Mouse (Mus musculus): ENCODE results near the gene Olfr923. TPM values are rescaled to one million over a fixed set of nuclear protein-coding genes. Genes with fewer than 3 reads are reported as not detected.
"Not testable (repeated sequence)": the region's sequence is repeated elsewhere in the genome, so short reads cannot be mapped to it uniquely, and the experiment has no call there.

Gene Olfr923
- total RNA-seq (2021): not detected
- polyA plus RNA-seq (2012; rRNA removed): not detected in 2 replicates
- long read RNA-seq: 0 reads

GRCm38 (mm10) chr9:38826245-38826644, at the start of gene Olfr923:
TSS of gene Olfr923 (plus strand) at chr9:38826545.
- no peak for DNase-seq

DNA sequence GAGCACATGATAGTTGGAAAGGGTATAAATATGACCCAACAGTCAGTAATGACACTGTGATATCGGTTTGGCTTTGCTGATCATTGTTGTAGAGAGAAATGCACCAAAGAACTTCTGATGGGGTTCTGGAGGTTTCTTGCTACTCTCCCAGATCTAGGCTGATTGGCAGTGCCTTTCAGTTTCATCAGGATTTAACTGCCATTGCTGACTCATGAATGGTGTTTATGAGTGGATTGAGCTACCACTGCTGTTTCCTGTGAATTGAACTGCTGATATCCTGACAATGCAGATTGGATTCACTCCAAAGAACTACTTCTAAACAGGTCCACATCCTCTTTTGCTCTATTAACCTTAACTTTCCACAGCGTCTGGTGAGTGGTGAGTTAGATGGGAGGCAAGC, 33.7 kb upstream of the Olfr923 start:
- no peak for DNase-seq

DNA sequence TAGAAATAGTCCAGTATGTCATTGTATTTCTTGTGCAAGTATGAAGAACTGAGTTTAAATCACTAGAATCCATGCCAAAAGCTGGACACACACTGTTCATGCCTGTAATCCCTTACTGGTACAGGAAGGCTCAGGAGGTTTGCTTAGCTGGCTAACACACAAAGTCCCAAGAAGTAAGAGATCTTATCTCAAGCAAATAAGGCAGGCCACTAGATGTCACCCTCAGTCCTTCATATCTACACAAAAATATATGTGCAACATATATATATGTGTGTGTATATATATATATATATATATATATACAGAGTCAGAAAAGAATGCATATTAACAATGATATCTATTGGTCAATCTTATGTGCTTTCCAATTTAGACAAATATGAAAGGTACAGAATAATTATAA, 20.6 kb upstream of the Olfr923 start:
- DNase-seq: no peak

DNA sequence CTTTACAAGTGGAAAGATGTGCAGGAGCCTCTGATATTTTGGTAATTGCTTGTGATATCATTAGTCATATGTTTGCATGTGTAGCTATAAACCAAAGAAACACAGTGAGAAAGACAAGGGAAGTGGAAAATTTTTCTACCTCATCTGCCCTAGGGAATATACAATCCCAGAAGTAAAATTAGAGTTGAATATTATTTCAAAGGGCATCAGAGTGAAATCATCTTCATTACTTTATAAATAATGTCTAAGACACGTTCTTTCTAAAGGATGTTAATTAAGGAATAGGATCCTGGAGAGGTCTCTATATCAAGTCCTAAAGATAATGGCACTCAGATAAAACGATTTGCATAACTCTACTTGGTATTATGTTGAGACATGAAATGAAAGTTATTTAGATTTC, 12.0 kb upstream of the Olfr923 start, which contains the start of gene Olfr922:
Olfr922 (plus strand) TSS at position 301 of the 400 bp plus-strand sequence.
- DNase-seq: no peak

- no peak for DNase-seq
Measured at GRCm38 (mm10) chr9:38815458-38815986, 10.8 kb upstream of the Olfr923 start.

DNA sequence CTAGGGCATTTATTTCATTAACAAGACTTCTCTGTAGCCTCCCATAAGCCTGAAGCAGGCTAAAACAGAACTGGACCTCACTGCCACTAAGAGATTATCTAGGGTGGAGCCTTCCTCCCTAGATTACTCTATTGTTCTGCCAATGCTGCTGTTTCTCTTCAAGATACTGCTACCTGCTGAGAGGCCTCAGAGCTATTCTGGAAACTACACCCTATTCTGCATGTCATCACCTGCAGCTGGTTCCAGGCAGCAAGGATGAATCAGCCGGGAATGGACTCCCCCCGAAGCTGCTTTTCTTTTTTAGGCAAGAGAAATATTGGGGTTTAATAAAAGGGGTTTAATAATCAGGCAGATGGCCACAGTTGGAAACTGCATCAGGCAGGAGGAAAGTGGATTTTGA, 6.7 kb downstream of the Olfr923 start:
- DNase-seq: no peak

GRCm38 (mm10) chr9:38844149-38844548, 17.8 kb downstream of the Olfr923 start, which contains the start of gene Olfr924:
TSS of gene Olfr924 (plus strand) at chr9:38844449.
- no peak for DNase-seq

DNA sequence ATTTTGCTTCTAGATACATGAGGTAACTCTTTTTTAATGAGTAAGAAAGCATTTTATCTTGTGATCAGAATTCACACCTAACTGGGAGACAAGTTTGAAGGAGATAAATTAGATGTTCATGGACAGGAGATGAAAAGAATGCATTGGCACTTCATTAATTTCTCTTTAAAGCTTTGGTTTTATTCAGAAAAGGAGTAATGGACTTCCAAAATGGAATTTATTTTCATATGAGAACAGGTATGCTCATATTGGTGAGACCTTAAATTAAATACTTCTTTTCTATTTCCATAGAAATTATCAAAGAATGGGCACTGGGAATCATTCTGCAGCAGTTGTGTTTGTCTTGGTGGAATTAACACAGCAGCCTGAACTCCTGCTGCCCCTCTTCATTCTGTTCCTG, 28.4 kb downstream of the Olfr923 start, which contains the start of gene Olfr26:
Olfr26 (plus strand) TSS at position 301 of the 400 bp plus-strand sequence.
- DNase-seq: no peak

DNA sequence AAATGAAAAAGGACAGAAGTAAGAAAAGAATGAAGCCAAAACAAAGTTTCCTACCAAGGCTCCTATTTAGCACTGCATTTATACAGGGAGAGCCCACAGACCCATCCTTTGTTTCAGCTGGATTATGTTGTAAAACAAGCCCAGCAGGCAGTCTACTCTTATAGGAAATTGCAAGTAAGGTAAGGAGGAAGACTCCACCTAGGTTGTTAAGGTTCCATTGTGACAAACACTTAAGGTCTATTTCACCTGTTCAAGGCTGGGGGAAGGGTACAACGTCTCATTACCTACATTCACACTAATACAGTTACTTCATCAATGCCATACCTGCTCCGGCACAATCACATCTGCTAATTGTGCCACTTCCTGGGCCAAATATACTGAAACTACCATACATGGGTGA, 48.5 kb downstream of the Olfr923 start:
- DNase-seq: not testable (repeated sequence)

DNA sequence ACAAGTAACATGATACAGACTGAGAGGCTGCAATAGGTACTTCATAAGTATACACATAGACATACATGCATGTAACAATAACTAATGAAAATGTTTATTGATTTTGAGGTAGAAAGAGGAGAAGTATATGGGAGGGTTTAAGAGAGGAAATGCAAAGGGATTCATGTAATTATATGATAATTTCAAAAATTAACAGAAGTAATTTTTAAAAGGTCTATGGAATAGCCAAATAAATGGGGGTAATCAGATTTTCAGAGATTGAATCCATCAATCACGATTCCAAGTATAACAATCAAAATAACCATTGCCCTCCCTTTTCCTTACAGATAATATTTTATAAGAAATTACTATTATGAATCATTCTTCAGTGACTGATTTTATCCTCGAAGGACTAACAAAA, 50.5 kb downstream of the Olfr923 start, which contains the start of gene Olfr926:
Olfr926 (plus strand) TSS at position 301 of the 400 bp plus-strand sequence.
- no peak for DNase-seq

Other genes with a start within 250 kb of the Olfr923 start
- gene Olfr912, start 246.4 kb upstream of the Olfr923 start, total RNA-seq (2021): not detected
- not detected in 2 replicates for gene Olfr912, start 246.4 kb upstream of the Olfr923 start, polyA plus RNA-seq (2012; rRNA removed)
- not detected for gene Olfr913, start 233.8 kb upstream of the Olfr923 start, total RNA-seq (2021)
- gene Olfr913, start 233.8 kb upstream of the Olfr923 start, polyA plus RNA-seq (2012; rRNA removed): not detected in 2 replicates
- not detected for gene Olfr914, start 221.4 kb upstream of the Olfr923 start, total RNA-seq (2021)
- gene Olfr914, start 221.4 kb upstream of the Olfr923 start, polyA plus RNA-seq (2012; rRNA removed): not detected in 2 replicates
- gene Olfr916, start 166.7 kb upstream of the Olfr923 start, total RNA-seq (2021): not detected
- gene Olfr916, start 166.7 kb upstream of the Olfr923 start, polyA plus RNA-seq (2012; rRNA removed): not detected in 2 replicates
- gene Olfr917, start 160.7 kb upstream of the Olfr923 start, total RNA-seq (2021): not detected
- gene Olfr917, start 160.7 kb upstream of the Olfr923 start, polyA plus RNA-seq (2012; rRNA removed): not detected in 2 replicates
- not detected for gene Olfr918, start 151.9 kb upstream of the Olfr923 start, total RNA-seq (2021)
- not detected in 2 replicates for gene Olfr918, start 151.9 kb upstream of the Olfr923 start, polyA plus RNA-seq (2012; rRNA removed)
- not detected for gene Olfr919, start 122.9 kb upstream of the Olfr923 start, total RNA-seq (2021)
- not detected in 2 replicates for gene Olfr919, start 122.9 kb upstream of the Olfr923 start, polyA plus RNA-seq (2012; rRNA removed)
- 10 to 100 TPM; 38.3 to 56.7 TPM for gene Vwa5a, start 108.3 kb upstream of the Olfr923 start, total RNA-seq (2021)
- 7.1 and 8.0 TPM in 2 replicates for gene Vwa5a, start 108.3 kb upstream of the Olfr923 start, polyA plus RNA-seq (2012; rRNA removed)
- under 1 TPM; 0.26 to 0.28 TPM for gene Olfr920, start 74.2 kb upstream of the Olfr923 start, total RNA-seq (2021)
- gene Olfr920, start 74.2 kb upstream of the Olfr923 start, polyA plus RNA-seq (2012; rRNA removed): 0.06 and 0.07 TPM in 2 replicates
- not detected for gene Olfr921, start 53.5 kb upstream of the Olfr923 start, total RNA-seq (2021)
- gene Olfr921, start 53.5 kb upstream of the Olfr923 start, polyA plus RNA-seq (2012; rRNA removed): not detected in 2 replicates
- not detected for gene Olfr922, start 11.9 kb upstream of the Olfr923 start, total RNA-seq (2021)
- gene Olfr922, start 11.9 kb upstream of the Olfr923 start, polyA plus RNA-seq (2012; rRNA removed): not detected in 2 replicates
- not detected for gene Olfr924, start 17.9 kb downstream of the Olfr923 start, total RNA-seq (2021)
- gene Olfr924, start 17.9 kb downstream of the Olfr923 start, polyA plus RNA-seq (2012; rRNA removed): not detected in 2 replicates
- not detected for gene Olfr26, start 28.5 kb downstream of the Olfr923 start, total RNA-seq (2021)
- gene Olfr26, start 28.5 kb downstream of the Olfr923 start, polyA plus RNA-seq (2012; rRNA removed): not detected in 2 replicates
- not detected for gene Olfr926, start 50.6 kb downstream of the Olfr923 start, total RNA-seq (2021)
- gene Olfr926, start 50.6 kb downstream of the Olfr923 start, polyA plus RNA-seq (2012; rRNA removed): not detected in 2 replicates
- gene Olfr930, start 103.3 kb downstream of the Olfr923 start, total RNA-seq (2021): not detected
- gene Olfr930, start 103.3 kb downstream of the Olfr923 start, polyA plus RNA-seq (2012; rRNA removed): not detected in 2 replicates
- gene Olfr933, start 145.8 kb downstream of the Olfr923 start, total RNA-seq (2021): under 1 TPM in 1 of 2 experiments, not detected in 1; 0.17 TPM
- not detected in 2 replicates for gene Olfr933, start 145.8 kb downstream of the Olfr923 start, polyA plus RNA-seq (2012; rRNA removed)
- not detected for gene Olfr934, start 161.8 kb downstream of the Olfr923 start, total RNA-seq (2021)
- not detected in 2 replicates for gene Olfr934, start 161.8 kb downstream of the Olfr923 start, polyA plus RNA-seq (2012; rRNA removed)
- not detected for gene Olfr935, start 173.1 kb downstream of the Olfr923 start, total RNA-seq (2021)
- not detected in 2 replicates for gene Olfr935, start 173.1 kb downstream of the Olfr923 start, polyA plus RNA-seq (2012; rRNA removed)
- not detected for gene Olfr146, start 196.8 kb downstream of the Olfr923 start, total RNA-seq (2021)
- not detected in 2 replicates for gene Olfr146, start 196.8 kb downstream of the Olfr923 start, polyA plus RNA-seq (2012; rRNA removed)
- not detected for gene Olfr937, start 238.4 kb downstream of the Olfr923 start, total RNA-seq (2021)
- not detected in 2 replicates for gene Olfr937, start 238.4 kb downstream of the Olfr923 start, polyA plus RNA-seq (2012; rRNA removed)

Measured in adrenal gland, adult 2 months (tissue).